Mouse (Mus musculus): ENCODE measurements at regions not wholly inside any gene's neighbourhood (a gene's known extent, or its start where the extent isn't known, plus 50 kb on each side); places are given as distances from the start of the nearest gene placed in this dataset.

GRCm38 (mm10) chr15:62240031-62240430, 1317.2 kb upstream of the A1bg start:
- TF ChIP-seq CTCF (IDR thresholded peaks at IDR 0.05; ENCODE audit: low read depth, low read length) (no peak), POLR2A (IDR thresholded peaks at IDR 0.05; ENCODE audit: insufficient read depth, low read length) (no peak), EP300 (IDR thresholded peaks at IDR 0.05; ENCODE audit: insufficient read depth, low read depth, low read length) (no peak)
